Mouse (Mus musculus) G1E (cell line): ENCODE results near the gene Baiap2.

Experiments
- CTCF ChIP-seq: IDR thresholded peaks from 2 replicates; pipeline ENCODE4 v1.5.1; 2012; ENCODE audit warnings: low read depth, low read length, inconsistent platforms, mixed read lengths
- GATA1 ChIP-seq: IDR thresholded peaks from 2 replicates; pipeline ENCODE4 v1.6.1; 2012; ENCODE audit warnings: borderline replicate concordance, low read length, inconsistent platforms, mixed read lengths
- TAL1 ChIP-seq: conservative IDR thresholded peaks from 2 replicates; pipeline ENCODE4 v1.6.1; 2012; ENCODE audit warnings: low read depth, low read length, inconsistent platforms, mixed read lengths

- no peak for TF ChIP-seq CTCF
- TF ChIP-seq TAL1, result no peak
- TF ChIP-seq GATA1, result no peak
Measured at GRCm38 (mm10) chr11:119951326-119951725, 8.8 kb downstream of the Baiap2 start.
